In the genomic region with DNA sequence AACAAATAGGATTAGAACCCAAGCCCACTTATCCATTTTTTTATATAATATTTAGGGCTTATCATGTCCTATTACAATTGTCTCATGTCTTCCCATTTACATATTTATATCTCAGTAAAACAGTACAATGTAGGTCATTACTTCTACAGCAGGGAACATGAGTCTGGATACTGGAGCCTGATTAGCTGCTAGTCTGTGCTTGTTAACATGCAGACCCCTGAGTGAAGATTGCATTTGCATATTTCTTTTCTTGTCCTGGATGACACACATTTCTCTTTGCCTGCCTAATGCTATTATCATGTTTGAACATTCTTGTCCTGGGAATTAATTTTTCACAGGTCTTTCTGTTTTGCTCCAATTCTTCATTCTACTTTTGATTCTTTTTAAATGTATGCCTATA, we compare ENCODE assay signal across 18 mouse cellular contexts.
"Had no signal": no experiment of that assay in that cellular context is flagged by ENCODE, and none has a peak within 500 bp of the region (broad histone marks: within the 10 kb centered on the region; RNA-seq: fewer than 3 reads in every experiment).

No protein-coding gene starts in this region.

- H3K27ac ChIP-seq: liver, embryonic 13.5 days; liver, embryonic 15.5 days; lung, embryonic 15.5 days; macrophage; neural tube, embryonic 12.5 days; stomach, embryonic 15.5 days; stomach, postnatal 0 days had no signal

- H3K27me3 ChIP-seq: liver, embryonic 13.5 days; liver, embryonic 15.5 days; lung, embryonic 15.5 days; megakaryocyte, embryonic 14.5 days; neural tube, embryonic 12.5 days; stomach, embryonic 15.5 days had no signal

- H3K9me3 ChIP-seq: liver, embryonic 13.5 days; liver, embryonic 15.5 days; lung, embryonic 15.5 days; megakaryocyte, embryonic 14.5 days; neural tube, embryonic 12.5 days; stomach, embryonic 15.5 days had no signal

- H3K36me3 ChIP-seq: liver, embryonic 13.5 days; liver, embryonic 15.5 days; lung, embryonic 15.5 days; neural tube, embryonic 12.5 days; stomach, embryonic 15.5 days had no signal

- H3K4me1 ChIP-seq: liver, embryonic 13.5 days; liver, embryonic 15.5 days; lung, embryonic 15.5 days; megakaryocyte, embryonic 14.5 days; neural tube, embryonic 12.5 days; stomach, embryonic 15.5 days had no signal

- H3K4me3 ChIP-seq: liver, embryonic 13.5 days; liver, embryonic 15.5 days; lung, embryonic 15.5 days; megakaryocyte, embryonic 14.5 days; neural tube, embryonic 12.5 days; stomach, embryonic 15.5 days had no signal

- ATAC-seq: liver, postnatal 0 days; lung, postnatal 0 days had no signal

- H3K9ac ChIP-seq: liver, embryonic 13.5 days; liver, embryonic 15.5 days; liver, postnatal 0 days; lung, embryonic 15.5 days; neural tube, embryonic 12.5 days; stomach, embryonic 15.5 days had no signal

- DNase-seq: liver, embryonic 13.5 days; liver, postnatal 0 days; lung, adult 2 months; lung, postnatal 14 days; lung, postnatal 36 days; right cerebral cortex, postnatal 14 days; thymus, adult 2 months; thymus, postnatal 25 days; thymus, postnatal 4 days had no signal

- H3K4me2 ChIP-seq: liver, embryonic 11.5 days; liver, embryonic 13.5 days; liver, embryonic 15.5 days; lung, embryonic 15.5 days; neural tube, embryonic 12.5 days; stomach, embryonic 15.5 days had no signal
